Mouse (Mus musculus): ENCODE data around the gene Il1b. TPM values are rescaled to one million over a fixed set of nuclear protein-coding genes. Genes with fewer than 3 reads are reported as not detected.

Gene Il1b
- total RNA-seq (2021) = 1 to 10 TPM in 1 of 2 experiments, under 1 TPM in 1; 0.82 to 1.7 TPM
- long read RNA-seq, experiment 1, partial matches to known transcripts = 0 of 1 reads
- long read RNA-seq, experiment 1, other reads (novel, unspliced or antisense) = 1 of 1 reads
- long read RNA-seq, experiment 2 = 0 reads

DNA sequence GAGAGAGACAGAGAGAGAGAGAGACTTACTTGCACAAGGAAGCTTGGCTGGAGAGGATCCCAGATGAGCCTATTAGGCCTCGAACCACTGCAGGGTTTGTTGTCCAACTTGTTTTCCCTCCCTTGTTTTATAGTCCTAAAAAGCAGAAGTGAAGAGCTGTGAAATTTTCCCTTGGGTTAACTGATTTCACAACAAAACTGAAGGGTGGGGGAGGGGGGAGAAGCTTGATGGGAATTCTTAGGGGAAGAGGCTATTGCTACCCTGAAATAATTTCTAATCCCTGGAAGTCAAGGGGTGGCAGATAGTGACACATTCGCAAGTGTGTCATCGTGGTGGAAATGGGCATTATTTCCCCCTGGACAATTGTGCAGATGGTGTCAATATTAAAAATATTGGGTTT lies at the start of gene Il1b:
TSS of gene Il1b (minus strand) at position 101 of the 400 bp plus-strand sequence.
- DNase-seq = no peak

DNA sequence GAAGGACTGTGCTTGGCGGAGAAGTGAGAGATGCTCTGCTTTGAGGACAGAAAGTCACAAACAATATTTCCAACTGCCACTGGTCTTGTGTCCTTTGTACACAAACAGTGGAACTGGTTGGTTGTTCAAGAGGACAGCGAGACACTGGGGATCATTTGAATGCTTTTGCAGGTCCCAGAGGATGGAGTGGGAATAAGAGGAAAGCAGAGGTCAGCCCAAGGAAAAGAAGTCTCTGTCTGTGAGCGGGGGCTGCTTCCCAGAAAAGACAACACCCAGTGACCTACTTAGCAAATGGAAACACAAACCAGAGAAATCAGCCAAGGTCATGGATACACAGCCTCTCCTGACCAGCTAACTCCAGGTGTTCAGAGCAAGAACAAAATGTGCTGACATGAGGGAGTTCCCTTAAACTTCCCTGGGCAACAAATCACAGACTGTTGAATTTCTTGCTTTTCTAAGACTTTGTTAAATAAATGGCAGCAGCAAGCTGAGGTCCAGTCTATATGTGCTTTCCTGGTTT lies 48.5 kb upstream of the Il1b start:
- DNase-seq = no peak

DNA sequence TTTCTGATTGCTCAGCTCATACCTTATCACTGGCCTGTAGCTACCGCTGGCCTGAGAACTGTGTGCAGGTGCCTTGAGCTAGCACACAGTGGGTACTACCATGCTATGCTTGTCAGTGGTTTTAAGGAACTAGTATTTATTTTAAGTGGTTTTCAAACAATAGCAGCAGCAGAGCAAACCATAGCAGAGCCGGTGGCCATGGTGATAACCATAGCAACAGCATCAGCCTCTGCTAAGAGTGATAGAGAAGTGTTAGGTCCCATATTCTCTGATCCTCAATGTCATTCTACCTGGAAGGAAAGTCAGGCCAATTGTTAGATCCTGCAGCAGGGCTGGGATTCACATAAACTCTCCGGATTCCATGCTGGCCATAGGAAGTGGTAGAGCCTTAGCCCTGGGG lies 43.7 kb upstream of the Il1b start:
- DNase-seq = no peak

DNA sequence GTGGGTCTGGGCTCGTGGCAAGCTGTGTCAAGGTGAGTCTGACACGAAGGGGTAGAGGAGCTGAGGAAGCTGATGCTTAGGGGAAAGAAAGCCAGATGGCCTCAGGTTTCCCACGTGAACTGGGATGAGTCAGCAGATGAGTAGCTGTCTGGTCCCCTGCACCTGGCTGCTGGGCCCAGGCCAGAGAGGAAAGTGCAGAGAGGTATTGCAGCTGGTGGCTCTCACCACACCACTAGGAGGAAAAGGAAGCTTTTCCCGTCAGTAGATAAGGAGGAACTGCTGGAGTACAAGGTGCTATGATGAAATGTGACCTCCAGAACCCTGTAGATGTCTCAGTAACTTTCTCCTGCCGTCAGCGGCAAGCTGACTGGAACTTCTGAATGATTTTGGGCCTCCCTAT lies 42.5 kb upstream of the Il1b start:
- no peak for DNase-seq

DNA sequence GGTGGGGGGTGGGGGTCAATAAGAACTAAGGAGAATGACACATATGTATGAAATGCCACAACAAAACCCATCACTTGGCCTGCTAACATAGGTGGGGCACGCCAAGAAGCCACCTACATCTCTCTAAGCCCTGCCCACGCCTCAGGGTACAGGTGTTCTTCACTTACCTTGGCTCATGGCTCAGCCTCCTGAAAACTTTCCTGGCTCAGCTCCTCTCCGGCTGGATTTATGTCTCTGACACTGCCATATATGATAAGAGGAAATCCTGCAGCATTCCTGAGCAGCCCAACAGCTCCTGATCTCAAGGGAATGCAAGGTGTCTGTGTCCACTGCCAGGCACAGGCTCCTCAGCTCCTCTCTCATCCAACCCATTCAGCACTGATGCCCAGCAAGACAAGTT lies 40.7 kb upstream of the Il1b start:
- no peak for DNase-seq

DNA sequence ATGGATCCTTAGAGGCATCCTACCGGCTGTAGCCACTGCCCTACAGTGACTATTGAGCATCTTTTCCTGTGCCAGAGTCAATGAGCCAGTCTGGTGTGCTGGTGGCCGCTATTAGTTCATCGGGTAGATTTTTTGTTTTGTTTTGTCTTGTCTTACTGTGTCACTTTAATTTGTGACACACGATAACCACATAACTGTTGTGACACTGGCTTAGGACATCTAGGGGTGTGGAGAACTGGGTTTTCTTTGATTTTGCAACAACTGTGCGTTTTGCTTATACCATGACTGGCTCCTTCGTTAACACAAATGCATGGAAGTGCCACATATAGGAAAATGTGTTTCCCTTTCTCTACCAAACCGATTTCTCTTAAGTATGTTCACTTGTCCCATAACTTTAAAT lies 39.4 kb upstream of the Il1b start:
- DNase-seq = no peak

DNA sequence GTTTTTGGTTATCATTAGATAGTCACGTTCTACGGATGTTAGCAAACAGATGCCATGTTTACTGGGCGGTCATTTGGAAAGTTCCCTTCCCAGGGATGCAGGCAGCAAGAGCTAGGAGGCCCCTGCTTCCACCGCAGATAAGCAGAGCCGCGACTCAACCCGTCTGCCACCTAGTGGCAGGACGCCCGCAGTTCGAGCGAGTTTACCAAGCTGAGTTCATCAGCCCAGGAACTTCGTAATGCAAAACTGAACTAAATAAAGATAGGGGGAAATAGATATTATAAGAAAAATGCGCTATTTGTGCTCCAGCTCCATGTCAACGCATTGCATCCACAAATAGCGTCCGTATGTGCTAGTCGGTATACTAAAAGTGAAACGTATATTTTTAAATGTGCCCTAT lies 37.5 kb upstream of the Il1b start:
- DNase-seq = peak; percentile 76 to 85

DNA sequence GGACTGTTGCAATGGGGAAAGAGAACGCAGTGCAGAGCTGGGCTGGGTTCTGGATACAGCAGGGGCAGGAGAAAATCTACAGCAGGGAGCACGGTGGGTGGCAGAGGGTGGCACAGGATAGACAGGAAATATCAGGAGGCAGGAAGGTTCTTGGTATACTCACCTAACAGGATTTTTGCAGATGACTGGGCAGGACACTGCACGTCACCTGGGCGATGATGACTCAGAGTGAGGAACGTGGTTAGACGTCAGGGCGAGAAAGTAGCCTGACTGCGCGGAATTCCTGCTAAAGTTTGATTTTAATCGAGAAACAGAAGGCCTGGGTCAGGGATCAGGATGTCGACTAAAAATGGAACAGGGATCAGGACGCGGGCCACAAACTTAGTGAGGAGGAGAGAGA lies 36.7 kb upstream of the Il1b start:
- no peak for DNase-seq

DNA sequence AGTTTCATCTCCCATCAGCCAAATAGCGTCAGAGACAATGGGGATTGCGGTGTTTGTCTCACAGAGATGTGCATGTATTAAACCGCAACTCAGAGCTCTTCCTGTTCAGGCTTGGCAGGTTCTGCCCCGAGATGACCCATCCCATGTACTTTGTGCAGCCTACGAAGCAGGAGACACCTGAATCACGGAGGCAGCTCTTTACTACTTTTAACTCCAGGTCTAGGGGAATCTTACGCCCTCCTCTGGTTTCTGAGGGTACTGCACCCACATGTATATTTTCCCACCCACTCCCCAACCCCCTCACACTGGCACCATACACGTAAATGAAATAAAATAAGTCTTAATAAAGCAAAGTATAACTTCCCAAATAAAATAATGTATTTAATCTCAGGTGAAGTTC lies 35.6 kb upstream of the Il1b start:
- no peak for DNase-seq

DNA sequence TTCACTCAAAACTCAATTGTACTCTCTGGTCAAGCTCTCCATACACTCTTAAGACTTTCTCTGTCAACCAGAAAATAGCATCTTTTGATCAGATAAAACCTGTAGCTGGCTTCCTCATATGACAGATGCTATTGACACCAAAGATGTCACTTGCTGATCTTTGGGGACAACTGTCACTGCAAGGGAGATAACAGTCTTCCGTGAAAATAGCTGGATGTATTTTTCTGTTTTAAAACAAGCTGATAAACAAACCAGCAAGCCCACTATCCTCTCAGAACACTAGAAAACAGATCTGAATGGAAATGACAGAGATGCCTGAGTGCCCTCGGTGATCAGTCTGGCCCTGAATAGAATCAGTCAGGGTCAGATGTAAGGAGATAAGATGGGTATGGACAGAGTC lies 32.8 kb upstream of the Il1b start:
- no peak for DNase-seq

DNA sequence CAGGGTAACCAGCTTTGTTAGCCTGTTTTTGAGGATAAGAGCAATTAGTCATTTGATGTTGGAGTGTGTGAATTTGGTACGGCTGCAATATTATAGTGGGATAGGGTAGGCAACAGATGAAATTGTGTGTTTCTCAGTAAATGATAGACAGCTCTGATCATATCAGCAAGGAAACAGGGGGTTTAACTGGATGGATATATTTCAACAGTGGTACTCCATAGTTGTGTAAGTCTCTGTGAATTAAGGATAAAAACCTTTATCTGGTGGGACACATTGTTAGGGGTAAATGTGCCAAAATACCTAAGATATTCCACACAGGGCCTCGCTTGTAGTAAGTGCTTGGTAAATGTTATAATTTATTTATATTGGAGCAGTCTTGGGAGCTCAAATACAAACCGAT lies 31.4 kb upstream of the Il1b start:
- DNase-seq = no peak

DNA sequence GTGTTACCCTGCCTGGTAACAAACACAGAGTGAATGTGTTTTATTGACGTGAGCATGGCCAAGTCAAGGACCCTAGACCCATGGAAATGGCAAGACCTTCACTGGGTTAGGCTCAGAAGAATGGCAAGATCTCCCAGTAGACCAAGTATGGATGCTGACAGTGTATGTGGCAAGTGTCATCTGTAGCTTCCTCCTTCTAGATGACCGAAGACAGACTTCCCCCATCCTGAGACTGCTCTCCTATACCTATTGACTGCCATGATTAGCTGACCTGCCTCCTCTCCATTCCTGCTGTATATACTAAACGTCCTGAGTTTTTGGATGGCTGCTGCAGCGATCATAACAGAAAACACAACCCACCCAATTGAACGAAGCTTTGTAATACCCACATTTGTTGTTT lies 30.9 kb upstream of the Il1b start:
- DNase-seq = no peak

DNA sequence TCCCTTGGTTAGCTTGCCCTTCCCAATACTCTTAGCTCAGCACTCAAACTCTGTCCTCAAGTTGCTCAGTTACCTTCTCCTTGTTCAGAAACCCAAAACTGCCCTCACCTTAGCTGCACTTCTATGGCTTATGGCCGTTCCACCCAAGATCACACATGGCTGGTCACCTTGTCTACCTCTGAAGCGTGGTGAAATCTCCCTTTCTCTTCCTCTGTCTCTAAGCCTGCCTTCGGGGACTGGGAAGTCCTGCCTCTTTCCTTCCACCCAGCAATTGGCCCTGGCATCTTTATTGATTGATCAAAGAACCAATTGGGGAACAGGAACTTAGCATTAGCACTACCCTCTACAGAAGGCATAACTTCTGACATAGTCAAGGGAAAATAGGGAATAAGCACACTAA lies 27.2 kb upstream of the Il1b start:
- DNase-seq = no peak

DNA sequence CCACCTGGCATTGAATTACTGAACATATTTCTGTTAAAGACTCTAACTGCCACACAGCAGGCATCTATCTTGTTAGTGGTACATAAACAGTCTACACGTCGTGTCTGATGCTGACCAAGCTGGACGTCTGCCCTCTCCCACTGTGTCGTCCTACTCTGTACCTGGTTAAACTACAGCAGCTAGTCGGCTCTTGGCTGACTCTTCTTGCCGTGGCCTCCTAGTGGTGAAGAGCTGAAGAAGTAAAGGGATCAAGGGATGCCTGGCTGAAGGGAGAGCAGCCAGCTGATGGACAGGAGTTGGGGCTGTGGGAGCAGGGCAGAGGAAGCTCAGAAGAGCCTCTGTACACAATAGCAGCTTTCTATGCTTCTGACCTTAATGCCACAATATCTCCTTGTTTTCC lies 22.6 kb upstream of the Il1b start:
- DNase-seq = peak; percentile 32 to 42

DNA sequence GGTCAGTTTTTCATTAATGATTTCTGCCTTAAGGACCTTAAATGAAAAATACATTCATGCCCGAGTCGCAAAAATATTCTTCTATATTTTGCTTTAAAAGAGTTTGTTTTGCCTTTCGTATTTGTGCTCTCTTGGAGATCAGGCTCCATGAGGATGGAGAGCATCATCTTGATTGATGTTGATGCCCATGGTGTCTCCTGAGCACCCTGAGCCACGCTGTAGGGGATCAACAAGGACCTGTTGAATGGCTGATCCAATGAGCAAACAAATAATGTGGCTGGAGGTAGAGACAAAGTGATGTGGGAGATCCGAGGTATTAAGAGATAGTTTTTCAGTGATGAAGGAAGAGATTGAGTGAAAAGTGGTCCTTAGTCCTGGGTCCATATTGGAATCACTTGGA lies 19.2 kb upstream of the Il1b start:
- DNase-seq = no peak

DNA sequence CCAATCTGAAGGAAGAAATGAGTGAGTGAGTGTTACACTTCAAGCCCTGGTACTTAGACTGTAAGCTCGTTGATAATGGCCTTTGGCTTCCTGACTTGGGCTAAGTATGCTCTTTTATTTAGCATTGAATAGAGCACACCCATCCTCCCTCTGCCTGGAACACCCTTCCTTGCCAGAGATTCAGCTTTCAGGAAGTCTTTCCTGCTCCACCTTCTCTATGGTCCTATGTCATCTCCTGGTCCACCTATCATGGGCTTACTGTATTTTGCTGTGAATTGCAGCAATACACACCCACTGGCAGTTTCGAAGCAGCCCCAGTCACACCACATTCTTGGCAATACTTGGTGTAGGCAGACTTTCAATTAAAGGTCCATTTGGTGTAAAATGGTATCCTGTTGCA lies 18.4 kb upstream of the Il1b start:
- no peak for DNase-seq

DNA sequence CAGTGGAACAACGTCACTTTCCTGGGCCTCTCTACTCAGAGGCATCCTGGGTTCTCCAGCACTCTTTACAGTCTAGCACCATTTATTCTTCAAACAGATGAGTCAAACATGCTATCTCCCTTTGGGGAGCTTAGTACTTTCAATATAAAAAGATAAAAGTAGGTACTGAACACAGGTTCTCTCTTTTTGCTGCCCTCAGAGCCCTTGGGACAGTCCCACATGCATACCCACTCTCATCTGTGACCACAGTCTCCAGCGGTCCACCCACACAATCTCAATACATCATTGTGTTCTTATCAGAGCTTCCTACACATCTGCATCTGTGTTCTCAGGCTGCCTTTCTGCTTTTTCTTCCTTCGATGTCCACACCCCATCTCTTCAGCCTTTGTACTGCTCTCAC lies 14.4 kb upstream of the Il1b start:
- DNase-seq = no peak

DNA sequence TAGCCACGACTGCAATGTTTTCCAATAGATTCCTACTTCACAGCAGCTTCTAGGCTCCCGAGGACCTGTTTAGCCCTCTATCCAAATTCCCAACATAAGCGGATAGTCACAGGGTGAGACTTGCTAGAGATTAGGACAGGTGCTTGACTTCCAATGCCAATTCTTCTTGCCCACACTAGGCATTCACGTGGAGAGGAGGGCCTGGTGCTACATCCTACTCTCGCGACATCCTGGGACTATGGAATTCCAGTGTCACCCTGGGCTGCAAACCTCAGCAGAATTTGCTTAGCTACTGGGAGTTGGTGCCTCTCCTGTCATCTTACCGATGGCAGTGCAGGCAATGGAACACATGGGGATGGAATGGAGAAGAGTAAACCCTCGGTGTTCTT lies 13.3 kb upstream of the Il1b start:
- DNase-seq = no peak

DNA sequence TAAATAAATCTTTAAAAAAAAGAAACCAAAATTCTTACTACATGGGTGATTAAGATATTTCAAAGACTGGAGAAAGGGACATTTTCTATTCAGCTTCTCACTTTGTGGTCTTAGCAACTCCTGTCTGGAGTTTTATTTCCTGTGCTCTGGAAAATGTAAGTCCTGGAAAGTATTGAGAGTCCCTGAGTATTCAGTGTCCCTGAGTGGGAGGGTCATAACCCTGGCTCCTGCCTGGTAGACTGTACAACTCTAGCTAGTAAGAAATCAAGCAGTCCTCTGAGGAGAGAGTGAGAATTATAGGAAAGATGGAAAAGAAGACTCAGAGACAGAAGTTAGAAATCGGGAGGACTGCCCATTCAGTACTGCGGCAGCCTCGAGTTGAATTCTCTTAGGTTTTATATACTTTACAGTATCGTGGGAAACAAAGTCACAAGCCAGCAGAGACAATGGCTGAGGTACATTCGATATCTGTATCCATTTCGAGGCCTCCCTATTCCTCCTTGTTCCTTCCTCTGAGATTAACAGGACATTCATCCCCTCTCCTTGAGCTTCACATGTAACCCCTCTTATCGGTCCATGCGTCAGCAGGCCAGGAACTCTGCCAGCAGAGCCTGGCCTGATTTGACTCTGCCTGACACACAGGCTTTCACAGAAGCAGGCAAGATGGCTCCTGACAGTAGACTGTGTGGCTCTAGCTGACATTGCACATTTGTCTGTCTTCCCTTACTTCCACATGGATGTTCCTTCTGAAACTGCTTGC lies 12.8 kb upstream of the Il1b start:
- peak; percentile 76 to 77 for DNase-seq

DNA sequence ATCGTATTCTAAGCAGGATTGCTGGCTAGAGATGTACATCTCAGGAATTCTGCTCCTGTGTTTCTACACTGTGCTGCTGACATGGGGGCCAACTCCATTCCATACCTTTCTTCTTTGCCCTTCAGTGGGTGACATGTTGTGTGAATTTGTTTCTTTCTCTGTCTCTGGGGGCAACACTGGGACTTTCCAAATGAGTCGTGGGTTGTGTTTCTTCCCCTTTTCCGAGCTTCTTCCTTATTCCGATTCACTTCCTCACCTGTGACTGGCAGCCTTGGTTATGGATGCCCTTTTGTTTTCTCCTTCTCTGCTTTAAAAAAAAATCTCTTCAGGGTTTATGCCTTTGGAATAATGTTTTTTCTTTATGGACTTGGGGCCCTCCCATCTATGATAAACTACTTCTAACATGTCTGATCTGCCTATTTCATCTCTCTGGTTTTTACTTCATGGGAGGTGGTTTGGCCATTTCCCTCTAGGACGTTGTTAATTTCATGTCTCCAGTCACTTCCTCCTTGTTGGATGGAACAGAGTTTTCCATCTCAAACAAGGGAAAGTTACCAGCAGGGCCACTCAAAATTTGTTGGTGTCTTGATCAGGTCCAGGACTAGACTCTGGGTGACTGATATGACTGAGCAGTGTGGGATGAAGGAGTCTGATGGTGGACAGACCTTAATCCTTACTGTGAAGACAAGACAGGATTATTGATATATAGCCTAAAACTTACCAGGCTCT lies 10.0 kb upstream of the Il1b start:
- no peak for DNase-seq

DNA sequence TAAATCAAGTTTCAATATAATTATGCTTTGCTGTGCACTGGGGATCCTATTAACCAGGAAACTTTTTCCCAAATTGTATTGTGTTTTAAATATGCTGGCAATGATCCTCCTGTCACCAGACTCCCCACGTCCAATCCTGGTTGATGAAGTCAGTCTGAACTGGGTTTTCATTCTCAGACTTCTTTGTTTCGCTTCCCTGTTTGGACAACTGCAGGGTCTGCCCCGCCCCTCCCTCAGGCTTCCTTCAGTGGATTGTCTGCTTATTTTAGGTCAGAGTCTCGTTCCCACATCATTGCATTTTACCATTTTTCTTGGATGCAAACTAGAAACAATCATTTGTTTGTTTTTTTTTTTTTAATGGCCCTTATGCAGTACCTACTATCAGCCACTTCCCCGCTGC lies 9.3 kb upstream of the Il1b start:
- peak in 1 of 2 experiments; percentile 16 for DNase-seq

DNA sequence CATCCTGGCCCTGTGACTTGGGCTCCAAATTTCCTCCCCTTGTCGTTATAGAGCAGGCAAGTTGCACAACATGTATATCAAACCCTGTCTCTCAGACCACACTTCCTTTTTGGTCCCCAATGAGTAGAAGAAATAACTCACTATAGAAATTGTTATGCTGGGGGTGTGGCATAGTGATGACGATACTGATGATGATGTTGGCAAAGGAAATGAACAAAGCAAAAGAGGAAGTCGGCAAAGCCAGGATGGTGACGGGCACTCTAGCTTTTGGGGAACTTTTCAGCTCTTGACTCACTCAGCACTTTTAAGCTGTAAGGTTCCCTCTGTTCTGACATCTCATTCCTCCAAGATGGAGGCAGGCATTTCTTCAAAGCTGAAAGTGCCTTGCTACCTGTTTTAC lies 2.4 kb upstream of the Il1b start:
- no peak for DNase-seq

DNA sequence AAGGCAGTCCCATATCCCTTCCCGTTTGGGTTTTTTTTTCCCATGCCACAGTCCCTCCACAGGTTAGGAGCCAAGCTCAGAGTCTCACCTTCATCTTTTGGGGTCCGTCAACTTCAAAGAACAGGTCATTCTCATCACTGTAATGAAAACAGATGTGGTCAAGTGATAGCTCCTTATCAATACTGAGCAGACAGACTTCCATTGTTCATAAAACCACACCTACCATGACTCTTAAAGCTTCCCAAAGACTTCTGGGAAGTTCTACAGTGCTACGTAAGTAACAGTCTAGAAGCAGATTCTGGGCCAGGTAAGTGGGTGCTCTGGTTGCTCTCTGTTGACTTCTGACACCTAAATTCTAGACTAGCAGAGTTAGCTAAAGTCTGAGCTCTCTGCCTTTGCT lies 1.3 kb downstream of the Il1b start:
- no peak for DNase-seq

DNA sequence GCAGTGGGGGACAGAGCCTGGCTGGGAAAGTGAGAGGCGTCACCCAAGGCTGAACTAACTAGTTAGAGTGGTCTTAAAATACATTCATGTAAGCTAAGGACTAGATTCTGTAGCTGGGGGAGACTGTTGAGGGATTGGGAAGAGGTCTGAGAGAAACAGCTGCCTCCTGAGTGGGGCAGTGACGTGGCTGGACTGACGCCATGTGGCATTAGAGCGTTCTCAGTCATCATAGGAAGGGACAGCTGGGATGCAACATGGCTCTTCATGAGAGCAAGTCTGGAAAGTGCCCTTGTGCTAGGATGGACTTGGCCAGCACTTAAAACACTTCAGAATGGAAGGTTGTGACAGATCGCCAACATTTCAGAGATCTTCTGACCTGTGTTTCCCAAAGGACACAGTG lies 2.1 kb downstream of the Il1b start:
- no peak for DNase-seq
